Mouse (Mus musculus): Measurements from ENCODE around the gene Dst.
"Not testable (repeated sequence)": the region's sequence is repeated elsewhere in the genome, so short reads cannot be mapped to it uniquely, and the experiment has no call there.

The Dst gene

GRCm38 (mm10) chr1:34308841-34309240 lies 400.8 kb downstream of the Dst start:
- not testable (repeated sequence) for ATAC-seq (ENCODE audit: insufficient number of reproducible peaks, low FRiP score, low TSS enrichment)

GRCm38 (mm10) chr1:34309396-34309795 lies 401.4 kb downstream of the Dst start:
- no peak for ATAC-seq (ENCODE audit: insufficient number of reproducible peaks, low FRiP score, low TSS enrichment)

- ATAC-seq (ENCODE audit: insufficient number of reproducible peaks, low FRiP score, low TSS enrichment) = no peak
Observed at GRCm38 (mm10) chr1:34310532-34311250, 402.7 kb downstream of the Dst start.

GRCm38 (mm10) chr1:34312806-34313205 lies 404.8 kb downstream of the Dst start:
- no peak for ATAC-seq (ENCODE audit: insufficient number of reproducible peaks, low FRiP score, low TSS enrichment)

GRCm38 (mm10) chr1:34315381-34315780 lies 407.4 kb downstream of the Dst start:
- ATAC-seq (ENCODE audit: insufficient number of reproducible peaks, low FRiP score, low TSS enrichment) = no peak

- no peak for ATAC-seq (ENCODE audit: insufficient number of reproducible peaks, low FRiP score, low TSS enrichment)
Observed at GRCm38 (mm10) chr1:34324255-34324654, 416.2 kb downstream of the Dst start.

GRCm38 (mm10) chr1:34328606-34329005 lies 420.6 kb downstream of the Dst start:
- no peak for ATAC-seq (ENCODE audit: insufficient number of reproducible peaks, low FRiP score, low TSS enrichment)

- no peak for ATAC-seq (ENCODE audit: insufficient number of reproducible peaks, low FRiP score, low TSS enrichment)
Observed at GRCm38 (mm10) chr1:34331767-34332166, 423.7 kb downstream of the Dst start.

All from cerebellum, adult (tissue).